Mouse (Mus musculus): ENCODE measurements around the gene Camk2d.

The Camk2d gene

GRCm38 (mm10) chr3:126746148-126746803, 150.2 kb downstream of the Camk2d start:
- DNase-seq (ENCODE audit: low spot score in 2 of 2): no peak

- DNase-seq (ENCODE audit: low spot score in 2 of 2): no peak
These were observed 151.5 kb downstream of the Camk2d start for GRCm38 (mm10) chr3:126747628-126748027.

- no peak for DNase-seq (ENCODE audit: low spot score in 2 of 2)
These were observed 155.4 kb downstream of the Camk2d start for GRCm38 (mm10) chr3:126751377-126752098.

GRCm38 (mm10) chr3:126752978-126753377, 156.9 kb downstream of the Camk2d start:
- DNase-seq (ENCODE audit: low spot score in 2 of 2): no peak

GRCm38 (mm10) chr3:126758398-126758797, 162.3 kb downstream of the Camk2d start:
- no peak for DNase-seq (ENCODE audit: low spot score in 2 of 2)

- no peak for DNase-seq (ENCODE audit: low spot score in 2 of 2)
These were observed 164.5 kb downstream of the Camk2d start for GRCm38 (mm10) chr3:126760608-126761007.

GRCm38 (mm10) chr3:126764745-126765144, 168.6 kb downstream of the Camk2d start:
- DNase-seq (ENCODE audit: low spot score in 2 of 2): no peak

- no peak for DNase-seq (ENCODE audit: low spot score in 2 of 2)
These were observed 174.0 kb downstream of the Camk2d start for GRCm38 (mm10) chr3:126770056-126770455.

GRCm38 (mm10) chr3:126771032-126771431, 174.9 kb downstream of the Camk2d start:
- no peak for DNase-seq (ENCODE audit: low spot score in 2 of 2)

- DNase-seq (ENCODE audit: low spot score in 2 of 2): peak; percentile 22 to 73
These were observed 175.4 kb downstream of the Camk2d start for GRCm38 (mm10) chr3:126771541-126771940.

GRCm38 (mm10) chr3:126776001-126776400, 179.9 kb downstream of the Camk2d start:
- DNase-seq (ENCODE audit: low spot score in 2 of 2): no peak

GRCm38 (mm10) chr3:126777101-126777500, 181.0 kb downstream of the Camk2d start:
- DNase-seq (ENCODE audit: low spot score in 2 of 2): no peak

GRCm38 (mm10) chr3:126777879-126778278, 181.8 kb downstream of the Camk2d start:
- no peak for DNase-seq (ENCODE audit: low spot score in 2 of 2)

- DNase-seq (ENCODE audit: low spot score in 2 of 2): no peak
These were observed 184.0 kb downstream of the Camk2d start for GRCm38 (mm10) chr3:126780014-126780615.

GRCm38 (mm10) chr3:126793035-126793964, 197.2 kb downstream of the Camk2d start:
- no peak for DNase-seq (ENCODE audit: low spot score in 2 of 2)

- DNase-seq (ENCODE audit: low spot score in 2 of 2): no peak
These were observed 199.8 kb downstream of the Camk2d start for GRCm38 (mm10) chr3:126795904-126796303.

- DNase-seq (ENCODE audit: low spot score in 2 of 2): no peak
These were observed 200.9 kb downstream of the Camk2d start for GRCm38 (mm10) chr3:126797025-126797424.

- no peak for DNase-seq (ENCODE audit: low spot score in 2 of 2)
These were observed 201.7 kb downstream of the Camk2d start for GRCm38 (mm10) chr3:126797810-126798209.

GRCm38 (mm10) chr3:126802988-126803387, 206.9 kb downstream of the Camk2d start:
- no peak for DNase-seq (ENCODE audit: low spot score in 2 of 2)

- DNase-seq (ENCODE audit: low spot score in 2 of 2): no peak
These were observed 208.9 kb downstream of the Camk2d start for GRCm38 (mm10) chr3:126804968-126805367.

- no peak for DNase-seq (ENCODE audit: low spot score in 2 of 2)
These were observed 210.0 kb downstream of the Camk2d start for GRCm38 (mm10) chr3:126806145-126806544.

- DNase-seq (ENCODE audit: low spot score in 2 of 2): no peak
These were observed 213.8 kb downstream of the Camk2d start for GRCm38 (mm10) chr3:126809915-126810314.

Data from left cerebral cortex, adult 9 months (tissue).